Mouse (Mus musculus) heart, adult 2 months (tissue): Measurements from ENCODE around the gene Osbpl2. TPM values are rescaled to one million over a fixed set of nuclear protein-coding genes. Genes with fewer than 3 reads are reported as not detected.

ENCODE experiments used
- DNase-seq, 2 experiments: peaks; one replicate each; pipeline ENCODE4 v3.0.0; 2021
- H3K27ac ChIP-seq: fragments of 200-600 bp; 2 replicates; pipeline ENCODE4 v1.8.1; 2022
- H3K27me3 ChIP-seq: fragments of 200-500 bp; 2 replicates; pipeline ENCODE4 v1.6.1; 2012; ENCODE audit warnings: mild to moderate bottlenecking, low read length, inconsistent platforms, mixed read lengths; ENCODE audit not compliant: control insufficient read depth, insufficient read depth
- H3K36me3 ChIP-seq: fragments of 200-500 bp; 2 replicates; pipeline ENCODE4 v1.6.1; 2012; ENCODE audit warnings: low read length, inconsistent platforms; ENCODE audit not compliant: control insufficient read depth, insufficient read depth
- H3K4me1 ChIP-seq: fragments of 200-500 bp; 2 replicates; pipeline ENCODE4 v1.6.1; 2011; ENCODE audit warnings: low read length; ENCODE audit not compliant: control insufficient read depth, insufficient read depth
- H3K4me3 ChIP-seq: fragments of 200-600 bp; 2 replicates; pipeline ENCODE4 v1.8.1; 2022
- H3K79me2 ChIP-seq: fragments of 200-500 bp; replicated peaks from 2 replicates; pipeline ENCODE4 v1.6.1; 2012; ENCODE audit warnings: mild to moderate bottlenecking, inconsistent platforms, low read length, moderate library complexity, mixed read lengths; ENCODE audit not compliant: control insufficient read depth, insufficient read depth
- H3K9ac ChIP-seq: fragments of 200-500 bp; 2 replicates; pipeline ENCODE4 v1.6.1; 2012; ENCODE audit warnings: low read depth, mild to moderate bottlenecking, control low read depth, inconsistent platforms, low read length, mixed read lengths
- CTCF ChIP-seq: fragments of 200-600 bp; IDR thresholded peaks from 2 replicates; pipeline ENCODE4 v1.8.1; 2022; ENCODE audit warnings: antibody characterized with exemption, mild to moderate bottlenecking, moderate library complexity
- EP300 ChIP-seq: fragments of 200-500 bp; IDR thresholded peaks from 2 replicates; pipeline ENCODE4 v1.6.1; 2011; ENCODE audit warnings: low read depth, low read length, control low read depth; ENCODE audit not compliant: insufficient read depth
- POLR2A ChIP-seq: fragments of 200-500 bp; IDR thresholded peaks from 2 replicates; pipeline ENCODE4 v1.6.1; 2011; ENCODE audit warnings: mild to moderate bottlenecking, low read depth, low read length, control low read depth; ENCODE audit not compliant: insufficient read depth
- WGBS: fragments of 180-500 bp; shearing (Covaris S2); methylation state at CpG from one replicate; pipeline ENCODE4 v1.1.7; 2018; 5-methylcytosine and 5-hydroxymethylcytosine counted together
- intact Hi-C: fragments of 180-260 bp; cut with DNase I; formaldehyde crosslinking; loops from one replicate; pipeline ENCODE4 v1.15.1; 2025
- polyA plus RNA-seq: library from polyadenylated mRNA; depleted of rRNA; stranded (reverse); fragments of >200 nt; gene quantifications from 2 replicates; pipeline ENCODE4 v1.2.3, GENCODE M21; 2012
- total RNA-seq, 2 experiments: library from RNA; stranded (reverse); gene quantifications; 2 replicates each; pipeline ENCODE4 v1.2.3; 2021

Gene Osbpl2
- total and polyA plus RNA-seq, 3 experiments = 27.6 to 36.4 (median 31.8) TPM

- WGBS = 87% methylated on average over 3 of the region's 3 CpGs
- no peaks in the 10 kb centered on the region for H3K36me3 ChIP-seq
Measured at GRCm38 (mm10) chr2:180077622-180078021, 41.5 kb upstream of the Osbpl2 start.

GRCm38 (mm10) chr2:180080680-180081079, 38.4 kb upstream of the Osbpl2 start:
- WGBS = 85% methylated on average over 8 of the region's 8 CpGs
- DNase-seq = no peak

More at GRCm38 (mm10) chr2:180077622-180078021, 41.5 kb upstream of the Osbpl2 start:
- Histone ChIP-seq H3K9ac (no peak overlapping the region), H3K27me3 (no peaks in the 10 kb centered on the region), H3K79me2 (no peaks in the 10 kb centered on the region), H3K4me3 (no peak overlapping the region), H3K27ac (no peak overlapping the region), H3K4me1 (no peaks in the 10 kb centered on the region)
- intact Hi-C loops = no loop called here
- no peak for DNase-seq
- TF ChIP-seq CTCF = no peak
- TF ChIP-seq EP300 = no peak
- TF ChIP-seq POLR2A = no peak

GRCm38 (mm10) chr2:180083063-180083462, 36.0 kb upstream of the Osbpl2 start:
- Histone ChIP-seq H3K27me3 (no peaks in the 10 kb centered on the region), H3K4me3 (no peak overlapping the region), H3K27ac (no peak overlapping the region), H3K36me3 (no peaks in the 10 kb centered on the region), H3K4me1 (no peaks in the 10 kb centered on the region), H3K9ac (no peak overlapping the region), H3K79me2 (no peaks in the 10 kb centered on the region)
- no peak for TF ChIP-seq EP300
- no peak for TF ChIP-seq POLR2A
- no peak for TF ChIP-seq CTCF
- 89% methylated on average over 10 of the region's 10 CpGs for WGBS
- intact Hi-C loops = no loop called here
- no peak for DNase-seq

More at GRCm38 (mm10) chr2:180080680-180081079, 38.4 kb upstream of the Osbpl2 start:
- H3K9ac ChIP-seq = no peak overlapping the region
- no peak overlapping the region for H3K4me3 ChIP-seq
- no peaks in the 10 kb centered on the region for H3K36me3 ChIP-seq
- H3K27me3 ChIP-seq = no peaks in the 10 kb centered on the region
- H3K4me1 ChIP-seq = no peaks in the 10 kb centered on the region
- H3K27ac ChIP-seq = no peak overlapping the region
- intact Hi-C loops = no loop called here
- TF ChIP-seq EP300 (no peak), CTCF (no peak), POLR2A (no peak)
- H3K79me2 ChIP-seq = no peaks in the 10 kb centered on the region

GRCm38 (mm10) chr2:180084565-180084964, 34.5 kb upstream of the Osbpl2 start:
- TF ChIP-seq POLR2A (no peak), EP300 (no peak), CTCF (no peak)
- Histone ChIP-seq H3K27ac (no peak overlapping the region), H3K79me2 (no peaks in the 10 kb centered on the region), H3K9ac (no peak overlapping the region), H3K4me3 (no peak overlapping the region), H3K27me3 (no peaks in the 10 kb centered on the region), H3K4me1 (no peaks in the 10 kb centered on the region), H3K36me3 (no peaks in the 10 kb centered on the region)
- intact Hi-C loops = no loop called here
- DNase-seq = no peak
- 47% methylated on average over 3 of the region's 3 CpGs for WGBS

GRCm38 (mm10) chr2:180085926-180086636, 33.0 kb upstream of the Osbpl2 start:
- H3K27me3 ChIP-seq = no peaks in the 10 kb centered on the region
- no peaks in the 10 kb centered on the region for H3K36me3 ChIP-seq
- intact Hi-C loops = no loop called here
- H3K4me1 ChIP-seq = no peaks in the 10 kb centered on the region
- no peak overlapping the region for H3K27ac ChIP-seq
- H3K79me2 ChIP-seq = no peaks in the 10 kb centered on the region
- TF ChIP-seq EP300 (no peak), POLR2A (no peak), CTCF (no peak)
- H3K4me3 ChIP-seq = no peak overlapping the region
- H3K9ac ChIP-seq = no peak overlapping the region
- WGBS = 80% methylated on average over 16 of the region's 16 CpGs
- DNase-seq = no peak

GRCm38 (mm10) chr2:180086637-180087027, 32.5 kb upstream of the Osbpl2 start:
- Histone ChIP-seq H3K4me1 (no peaks in the 10 kb centered on the region), H3K79me2 (no peaks in the 10 kb centered on the region), H3K36me3 (no peaks in the 10 kb centered on the region), H3K27ac (no peak overlapping the region), H3K27me3 (no peaks in the 10 kb centered on the region), H3K4me3 (no peak overlapping the region), H3K9ac (no peak overlapping the region)
- TF ChIP-seq CTCF (no peak), POLR2A (no peak), EP300 (no peak)
- no peak for DNase-seq
- intact Hi-C loops = no loop called here
- 88% methylated on average over 5 of the region's 5 CpGs for WGBS
